Mouse (Mus musculus): Measurements from ENCODE around the gene Cebpzos. TPM values are rescaled to one million over a fixed set of nuclear protein-coding genes. Genes with fewer than 3 reads are reported as not detected.

Cebpzos gene
- 10 to 100 TPM; 55.3 to 59.9 TPM for total RNA-seq (2021)

DNA sequence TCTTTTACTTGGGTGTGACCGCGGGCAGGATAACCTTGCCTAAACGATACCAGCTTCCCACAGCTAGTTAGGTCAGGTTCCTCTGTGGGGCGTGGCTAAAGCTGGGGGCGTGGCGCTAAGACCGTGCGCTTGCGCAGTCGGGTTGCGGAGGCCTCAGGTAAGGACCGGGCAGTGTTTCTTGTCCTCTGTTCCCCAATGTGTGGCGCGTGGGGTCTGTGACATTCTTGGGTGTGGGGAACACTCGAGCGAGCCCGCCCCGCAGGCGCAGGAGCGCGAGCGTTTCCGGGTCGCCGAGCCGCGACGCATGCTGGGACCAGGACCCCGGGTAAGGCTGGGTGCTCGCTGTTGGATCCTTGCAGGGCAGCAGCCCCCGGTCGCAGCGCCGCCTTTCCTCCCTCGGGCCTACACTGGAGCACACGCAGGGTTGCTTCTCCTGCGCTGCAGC, at the start of gene Cebpzos:
Gene Cebpzos (plus strand): TSS at position 132 of the 445 bp plus-strand sequence.
- DNase-seq: peak; percentile 83 to 85
- intact Hi-C loops (cut with DNase I): loop anchor here (2.0 kb wide), 1 partner anchor 18 kb away; no protein-coding TSS in a partner anchor

DNA sequence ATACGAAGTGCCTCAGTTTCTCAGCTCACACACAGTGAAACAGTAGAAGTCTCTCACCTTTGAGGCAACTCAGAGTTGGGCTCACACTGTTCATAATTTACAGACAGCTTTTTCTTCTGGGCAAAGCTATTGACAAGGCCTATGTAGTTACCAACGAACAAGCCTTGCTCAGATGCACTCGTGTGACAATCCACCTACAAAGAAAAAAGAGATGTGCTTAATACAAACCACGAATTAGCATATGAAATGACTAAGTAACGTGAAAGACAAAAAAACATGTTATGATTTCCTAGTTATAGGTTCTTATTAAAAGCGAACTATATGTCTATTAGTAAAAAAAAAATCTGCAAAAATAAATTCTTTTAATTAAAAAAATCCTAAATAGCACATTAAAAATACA, 42.4 kb upstream of the Cebpzos start:
- DNase-seq: no peak
- intact Hi-C loops (cut with DNase I): no loop called here

DNA sequence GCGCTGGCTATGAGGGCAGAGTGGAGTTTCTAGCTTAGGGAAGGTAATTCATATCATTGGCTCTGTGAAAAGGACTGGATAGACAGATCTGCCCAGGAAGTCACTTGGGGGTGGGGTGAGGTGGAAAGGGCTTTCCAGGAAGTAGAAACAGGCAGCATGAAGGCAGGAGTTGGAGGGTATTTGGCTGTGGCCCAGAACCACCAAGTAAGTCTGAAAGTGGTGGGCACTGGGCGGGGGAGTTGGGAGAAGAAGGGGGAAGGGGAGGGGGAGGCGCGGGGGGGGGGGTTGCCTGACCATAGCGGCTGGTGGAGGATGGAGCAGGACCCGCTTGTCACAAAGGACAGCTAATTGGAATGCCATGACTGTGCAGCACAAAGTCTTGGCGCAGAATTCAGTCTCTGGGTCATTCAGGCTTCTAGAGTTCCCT, 34.4 kb upstream of the Cebpzos start:
- intact Hi-C loops (cut with DNase I): no loop called here
- no peak for DNase-seq

DNA sequence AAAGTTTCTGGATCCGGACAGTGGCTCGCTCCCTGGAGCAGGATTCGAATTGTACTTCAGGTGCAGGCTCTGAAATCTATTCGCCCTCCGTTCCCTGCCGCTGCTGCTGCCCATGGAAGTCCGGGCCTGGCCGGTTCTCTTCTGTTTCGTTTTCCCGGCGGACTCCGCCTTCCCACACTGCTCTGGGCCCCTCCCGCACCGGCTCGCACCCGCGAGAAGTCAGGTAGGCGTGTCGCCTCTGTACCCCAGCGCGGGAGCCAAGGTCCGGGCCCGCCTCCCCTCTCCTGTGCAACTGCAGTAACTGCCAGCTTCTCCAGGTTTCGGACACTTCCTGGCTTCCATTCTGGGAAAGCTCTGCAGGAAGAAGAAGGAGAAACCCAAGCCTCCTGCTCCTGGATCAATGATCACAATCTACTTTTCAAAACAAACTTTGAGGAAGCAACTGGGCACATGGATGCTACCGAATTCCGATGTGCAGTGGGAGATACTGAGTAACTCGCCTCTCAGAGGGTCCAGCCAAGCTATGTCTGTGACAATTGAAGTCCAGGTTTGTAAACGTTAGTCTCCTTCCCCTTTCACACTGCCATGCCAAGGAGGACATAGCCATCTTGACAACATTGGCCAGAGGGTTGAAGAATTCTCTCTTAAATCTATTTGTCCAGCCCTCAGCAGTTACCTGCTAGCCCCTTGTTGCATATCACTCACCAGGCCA, 33.7 kb upstream of the Cebpzos start, which contains the start of gene Eif2ak2:
Gene Eif2ak2 (minus strand): TSS at position 173 of the 712 bp plus-strand sequence.
- DNase-seq: peak; percentile 80 to 82
- intact Hi-C loops (cut with DNase I): no loop called here

DNA sequence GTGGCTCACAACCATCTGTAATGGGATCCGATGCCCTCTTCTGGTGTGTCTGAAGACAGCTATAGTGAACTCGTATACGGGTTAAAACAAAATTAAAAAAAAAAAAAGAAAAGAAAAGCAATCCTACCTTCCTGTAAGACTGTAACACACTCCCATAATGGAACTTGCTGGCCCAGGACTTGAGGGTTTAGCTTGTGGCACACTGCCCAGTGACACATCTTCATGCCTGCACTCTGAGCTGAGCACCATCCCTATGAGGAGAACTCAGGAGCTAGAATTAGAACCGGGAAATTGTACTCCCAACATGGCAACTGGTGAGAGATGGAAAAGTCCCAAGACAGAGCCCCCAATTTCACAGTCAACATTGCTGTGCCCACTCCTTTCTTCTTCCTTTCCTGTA, 33.0 kb upstream of the Cebpzos start:
- intact Hi-C loops (cut with DNase I): no loop called here
- no peak for DNase-seq

DNA sequence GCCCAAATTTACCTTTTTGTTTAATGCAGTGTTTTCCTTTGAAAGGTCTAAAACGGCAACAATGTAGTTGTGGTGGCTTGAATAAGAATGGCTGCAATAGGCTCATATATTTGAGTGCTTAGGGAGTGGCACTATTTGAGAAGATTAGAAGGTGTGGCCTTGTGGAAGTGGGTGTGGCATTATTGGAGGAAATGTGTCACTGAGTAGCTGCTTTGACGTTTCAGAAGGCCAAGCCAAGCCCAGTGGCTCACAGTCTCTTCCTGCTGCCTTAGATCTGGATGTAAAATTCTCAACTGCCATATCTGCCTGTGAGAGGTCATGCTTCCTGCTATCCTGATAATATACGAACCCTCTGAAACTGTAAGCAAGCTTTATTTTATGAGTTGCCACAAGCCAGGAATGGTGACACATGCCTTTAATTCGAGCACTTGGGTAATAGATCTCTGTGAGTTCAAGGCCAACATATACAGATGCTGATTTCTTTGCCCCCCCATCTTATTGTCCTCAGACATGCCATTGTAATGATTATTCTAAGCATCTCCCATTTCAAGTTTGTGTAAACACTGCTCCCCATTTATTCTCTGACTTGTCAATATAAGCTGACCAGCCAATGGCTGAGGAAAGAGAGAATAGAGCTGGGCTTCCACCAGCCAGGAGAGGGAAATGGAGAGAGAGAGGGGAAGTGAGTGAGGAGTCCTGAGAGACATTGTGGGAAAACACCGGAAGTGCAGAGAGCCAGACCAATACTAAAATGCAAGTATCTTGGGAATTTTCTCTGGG, 30.8 kb upstream of the Cebpzos start:
- no peak for DNase-seq
- intact Hi-C loops (cut with DNase I): no loop called here

DNA sequence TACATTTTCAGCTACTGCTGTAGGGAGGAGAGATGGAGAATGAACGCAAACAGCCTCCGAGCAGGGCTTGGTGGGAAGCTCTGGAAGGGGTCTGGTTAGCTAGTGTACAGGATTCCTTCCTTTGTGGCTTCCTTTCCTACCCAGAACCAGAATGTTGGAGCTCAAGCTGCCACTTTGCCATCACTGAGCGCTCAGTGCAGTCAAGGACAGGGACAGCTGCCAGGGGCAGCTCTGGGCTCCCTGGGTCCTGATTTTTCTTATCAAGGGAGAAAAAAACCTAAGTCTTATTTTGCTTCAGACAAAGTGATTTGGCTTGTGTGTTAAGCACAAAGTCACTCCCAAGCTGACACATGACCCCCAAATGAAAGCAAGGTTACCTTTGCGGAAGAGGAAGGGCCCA, 27.7 kb upstream of the Cebpzos start:
- intact Hi-C loops (cut with DNase I): no loop called here
- DNase-seq: no peak

DNA sequence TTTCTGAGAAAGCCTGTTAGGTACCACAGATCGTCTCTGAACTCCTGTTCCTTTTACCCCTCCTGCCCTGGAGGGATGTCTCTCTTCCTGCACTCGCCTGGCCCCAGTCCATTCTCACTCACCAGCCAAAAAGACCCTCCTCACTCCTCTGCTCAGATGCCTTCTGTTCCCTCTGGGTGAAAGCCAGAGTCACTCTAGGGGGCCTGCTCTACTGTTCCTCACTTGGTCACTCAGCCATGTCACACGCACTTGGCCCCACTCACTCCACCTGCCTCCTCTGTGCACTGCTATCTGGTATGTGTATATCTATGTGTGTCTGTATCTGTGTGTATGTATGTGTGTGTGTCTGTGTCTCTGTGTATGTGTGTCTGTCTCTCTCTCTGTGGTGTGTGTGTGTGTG, 27.1 kb upstream of the Cebpzos start:
- intact Hi-C loops (cut with DNase I): no loop called here
- no peak for DNase-seq

DNA sequence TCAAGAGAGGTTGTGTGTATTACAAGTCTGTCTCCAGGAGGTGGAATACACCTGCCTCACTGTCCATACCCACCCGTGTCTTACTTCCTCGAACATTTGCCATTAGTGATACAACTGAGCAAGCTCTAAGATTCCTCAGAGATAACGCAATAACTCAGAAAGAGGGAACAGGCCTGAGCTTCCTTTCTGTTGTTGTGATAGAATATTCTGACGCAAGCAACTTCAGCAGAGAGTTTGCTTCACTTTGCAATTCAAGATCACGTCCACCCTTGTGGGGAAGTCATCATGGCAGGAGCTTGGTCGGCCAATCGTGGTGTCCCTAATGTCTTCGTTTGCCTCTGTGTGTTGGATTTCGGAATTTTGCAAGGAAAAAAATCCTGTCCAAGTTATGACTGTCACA, 25.3 kb upstream of the Cebpzos start:
- intact Hi-C loops (cut with DNase I): no loop called here
- no peak for DNase-seq

DNA sequence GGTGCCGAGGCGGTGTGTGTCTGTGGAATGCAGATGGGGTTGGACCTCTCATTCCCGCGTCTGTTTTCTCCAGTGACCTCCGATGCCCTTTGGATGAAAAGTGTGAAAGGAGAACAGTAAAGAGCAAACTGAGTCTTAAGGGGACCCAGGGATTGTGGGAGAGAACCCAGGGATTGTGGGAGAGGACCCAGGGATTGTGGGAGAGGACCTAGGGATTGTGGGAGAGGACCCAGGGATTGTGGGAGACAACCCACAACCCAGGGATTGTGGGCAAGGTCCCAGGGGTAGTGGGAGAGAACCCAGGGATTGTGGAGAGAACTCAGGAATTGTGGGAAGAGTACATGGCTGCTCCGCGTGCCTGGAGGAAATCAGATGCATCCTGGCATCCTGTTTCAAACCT, 21.3 kb upstream of the Cebpzos start:
- intact Hi-C loops (cut with DNase I): no loop called here

DNA sequence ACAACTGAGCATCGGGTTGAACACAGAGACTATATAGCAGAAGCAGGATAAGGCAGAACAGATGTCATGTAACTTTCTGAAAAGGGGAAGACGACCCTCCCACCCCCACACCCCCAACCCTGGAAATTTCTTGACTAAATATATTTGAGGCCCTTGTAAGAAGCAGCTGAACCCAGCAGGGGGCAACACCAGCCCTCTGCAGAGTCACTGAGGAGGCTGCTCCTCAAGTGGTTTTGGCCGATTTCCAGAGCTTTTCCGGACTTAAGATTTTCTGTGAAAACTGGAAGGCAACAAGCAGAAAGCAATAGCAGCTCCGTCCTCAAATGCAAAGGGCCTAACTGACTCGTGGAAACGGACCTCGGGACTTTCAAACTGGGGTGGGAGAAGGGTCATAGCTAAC, 20.9 kb upstream of the Cebpzos start:
- peak; percentile 16 to 46 for DNase-seq
- intact Hi-C loops (cut with DNase I): no loop called here

More for the DNA sequence above, 21.3 kb upstream of the Cebpzos start:
- no peak for DNase-seq

DNA sequence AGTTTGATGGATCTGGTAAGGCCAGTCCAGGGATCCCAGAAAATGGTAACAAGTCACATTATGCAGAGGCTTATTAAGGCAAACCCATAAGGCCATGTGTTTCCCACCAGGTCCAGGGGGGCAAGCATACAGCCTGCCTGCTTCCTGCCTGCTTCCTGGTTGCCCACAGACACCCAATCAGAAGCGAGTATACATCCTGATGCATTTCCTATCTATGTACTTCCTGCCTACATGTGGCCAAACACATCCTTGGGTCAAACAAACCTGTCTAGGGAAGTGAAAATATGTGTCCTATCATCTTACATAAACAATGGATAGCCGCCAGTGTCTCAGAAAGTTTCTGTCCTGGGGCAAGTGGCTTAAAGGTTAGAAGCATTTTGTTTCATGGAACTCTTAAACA, 13.1 kb upstream of the Cebpzos start:
- intact Hi-C loops (cut with DNase I): no loop called here
- no peak for DNase-seq

DNA sequence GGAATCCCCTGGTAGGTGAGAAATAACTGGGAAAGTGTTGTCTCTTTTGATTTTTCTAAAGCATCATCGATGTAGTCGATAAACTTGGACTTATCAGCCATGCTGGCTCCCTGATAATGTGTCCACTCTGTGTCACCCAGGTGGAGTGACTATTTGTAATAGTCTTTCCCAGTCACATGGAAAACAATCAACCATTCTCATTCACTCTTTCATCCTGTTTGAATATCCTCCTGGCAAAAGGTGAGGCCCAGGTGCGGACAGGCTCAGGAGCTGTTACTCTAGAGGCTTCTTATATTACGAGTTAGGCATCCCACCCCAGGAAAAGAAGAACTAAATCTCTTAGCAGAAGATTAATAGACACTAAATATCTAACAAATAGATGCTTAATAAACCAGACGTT, 9.4 kb upstream of the Cebpzos start, which contains the start of gene Sult6b1:
Gene Sult6b1 (minus strand): TSS at position 101 of the 400 bp plus-strand sequence.
- intact Hi-C loops (cut with DNase I): no loop called here
- no peak for DNase-seq

DNA sequence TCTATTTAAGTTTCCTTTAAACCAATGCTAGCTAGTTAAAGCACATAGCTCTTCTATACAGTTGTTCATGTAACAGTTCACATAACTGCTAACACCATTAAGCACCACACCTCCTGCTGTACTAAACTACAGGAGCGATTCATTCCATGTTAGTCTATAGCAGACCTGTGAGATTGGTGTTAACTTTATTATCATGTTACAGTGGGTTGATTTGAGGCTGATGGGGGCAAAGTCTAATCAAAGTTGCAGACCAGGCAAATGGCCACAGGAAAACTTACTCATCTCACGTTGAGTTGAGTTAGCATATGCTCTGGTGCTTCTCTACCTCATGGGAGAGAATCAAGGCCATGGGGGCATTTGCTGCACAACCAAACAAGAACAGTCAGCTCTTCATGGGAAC, 6.9 kb upstream of the Cebpzos start:
- intact Hi-C loops (cut with DNase I): no loop called here

DNA sequence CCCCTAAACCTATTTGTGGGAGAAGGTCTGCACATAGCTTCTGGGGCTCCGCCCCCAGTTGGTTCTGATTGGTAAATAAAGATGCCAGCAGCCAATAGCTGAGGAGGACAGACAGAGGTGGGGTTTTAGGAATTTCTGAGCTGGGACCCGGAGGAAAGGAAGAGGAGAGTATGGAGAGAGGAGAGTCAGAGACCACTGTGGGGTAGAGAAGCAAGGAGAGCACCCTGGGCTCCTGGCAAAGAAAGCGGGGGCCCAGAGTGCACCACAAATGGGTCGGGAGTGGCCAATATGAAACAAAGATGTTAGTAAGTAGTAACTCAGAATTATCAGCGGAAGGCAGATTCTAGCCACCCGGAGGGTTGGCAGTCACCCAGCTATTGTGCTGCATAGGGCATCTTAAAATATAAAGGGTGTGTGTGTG, 3.4 kb upstream of the Cebpzos start:
- intact Hi-C loops (cut with DNase I): loop anchor here (5.0 kb wide), 1 partner anchor 1459 kb away; the partner anchor contains the start of gene Gm10190
- no peak for DNase-seq

More for the DNA sequence above, 6.9 kb upstream of the Cebpzos start:
- no peak for DNase-seq

DNA sequence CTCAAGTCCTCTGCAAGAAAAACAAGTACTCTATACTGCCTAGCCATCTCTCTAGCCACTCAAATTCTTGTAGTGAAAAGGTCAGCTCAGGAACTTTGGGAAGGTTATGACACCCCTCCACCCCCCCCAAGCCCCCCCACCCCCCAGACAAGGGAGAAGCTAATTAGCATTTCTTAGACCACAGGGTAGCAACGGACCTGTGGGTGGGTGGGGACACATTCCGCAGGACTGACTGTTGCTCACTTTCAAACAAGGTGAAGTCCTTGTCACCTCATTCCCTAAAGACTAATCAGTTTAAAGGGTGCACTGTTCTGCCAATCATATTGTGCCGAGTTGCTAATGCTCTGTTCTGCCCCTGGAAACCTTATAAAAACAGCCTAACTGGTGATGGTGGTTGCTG, 2.4 kb upstream of the Cebpzos start:
- intact Hi-C loops (cut with DNase I): loop anchor here (5.0 kb wide), 1 partner anchor 1458 kb away; the partner anchor contains the start of gene Gm10190

DNA sequence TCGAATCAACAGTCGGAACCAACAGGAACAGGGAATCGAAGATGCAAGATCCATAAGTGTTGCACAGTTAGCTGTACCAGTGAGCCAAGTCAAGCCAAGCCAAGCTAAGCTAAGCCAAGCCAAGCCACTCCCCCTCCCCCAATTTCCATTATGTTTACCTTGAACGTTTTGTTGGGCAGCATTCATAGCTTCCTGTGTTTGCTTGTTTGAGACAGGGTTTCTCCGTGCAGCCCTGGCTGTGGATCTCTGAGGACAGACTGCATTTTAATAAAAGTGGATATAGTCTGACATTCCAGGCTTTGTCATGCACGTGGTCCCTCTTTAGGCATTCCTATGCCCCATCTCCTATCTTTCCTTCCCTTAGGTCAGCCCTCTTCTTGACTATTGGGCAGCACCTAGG, 528 bp upstream of the Cebpzos start:
- DNase-seq: no peak
- intact Hi-C loops (cut with DNase I): loop anchor here (2.0 kb wide), 1 partner anchor 19 kb away; no protein-coding TSS in a partner anchor

More for the DNA sequence above, 2.4 kb upstream of the Cebpzos start:
- DNase-seq: no peak

DNA sequence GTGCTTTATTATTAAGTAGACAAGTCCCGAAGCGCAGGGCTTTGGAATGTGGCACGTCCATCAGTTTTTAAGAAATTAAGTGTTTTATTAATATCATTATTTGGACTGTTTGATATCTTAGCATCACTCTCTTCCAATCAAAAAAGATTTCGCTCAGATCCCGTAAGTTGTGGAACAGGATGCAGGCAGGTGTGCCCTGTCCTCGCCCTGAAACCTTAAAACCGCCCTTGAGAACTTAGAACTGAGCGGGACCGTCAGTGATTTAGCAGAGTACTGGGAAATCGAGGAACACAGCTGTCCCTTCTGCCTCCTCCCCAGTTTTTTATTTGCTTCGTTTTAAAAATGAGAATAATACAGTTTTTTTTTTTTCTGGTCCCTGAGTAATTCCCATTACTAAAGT, 599 bp downstream of the Cebpzos start:
- intact Hi-C loops (cut with DNase I): loop anchor here (2.0 kb wide), 1 partner anchor 18 kb away; no protein-coding TSS in a partner anchor

DNA sequence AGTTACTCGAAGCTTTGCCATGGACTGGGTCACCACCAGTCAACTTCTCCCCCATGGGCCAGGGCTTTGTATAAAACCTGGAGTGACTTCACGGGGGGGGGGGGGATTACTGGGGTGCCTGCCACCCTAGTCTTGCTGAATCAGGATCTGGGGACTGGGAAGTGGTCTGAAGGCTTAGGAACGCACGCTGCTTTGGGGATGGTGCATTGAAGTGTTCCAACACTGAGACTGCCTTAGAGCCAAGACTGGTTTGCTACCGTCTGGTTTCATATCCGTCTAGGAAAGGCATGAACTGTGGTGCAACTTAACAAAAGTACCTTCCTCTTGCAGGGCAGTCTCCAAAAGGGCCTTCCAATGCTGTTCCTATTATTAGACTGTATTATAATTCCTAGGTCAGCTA, 1.4 kb downstream of the Cebpzos start:
- intact Hi-C loops (cut with DNase I): loop anchor here (2.0 kb wide), 1 partner anchor 17 kb away; no protein-coding TSS in a partner anchor
- no peak for DNase-seq

More for the DNA sequence above, 599 bp downstream of the Cebpzos start:
- DNase-seq: no peak

DNA sequence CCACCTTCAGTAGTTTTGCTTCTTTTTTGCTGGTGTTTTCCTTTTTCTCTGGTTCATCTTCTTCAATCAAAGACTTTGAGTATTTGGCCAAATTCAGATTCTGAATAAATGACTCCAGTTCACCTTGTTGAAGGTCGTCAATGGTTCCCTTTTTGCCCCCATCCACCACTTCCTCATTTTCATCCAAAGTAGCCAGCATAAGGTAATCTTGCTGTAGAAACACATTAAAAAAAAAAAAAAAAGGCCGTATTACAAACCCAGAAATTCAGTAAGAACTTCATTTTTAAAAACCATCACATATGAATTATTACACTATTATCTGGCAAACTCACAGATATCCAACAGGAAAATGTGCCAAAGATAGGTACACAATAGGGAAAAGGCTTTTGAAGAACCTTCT, 19.6 kb downstream of the Cebpzos start:
- DNase-seq: no peak
- intact Hi-C loops (cut with DNase I): loop anchor here (2.0 to 5.0 kb wide), 3 partner anchors 19 to 99 kb away; partner anchors contain the start of genes Cebpzos, Gpatch11, Heatr5b and Prkd3

All from heart, postnatal 36 days (tissue).